Mouse (Mus musculus) limb, embryonic 12.5 days (tissue): ENCODE data around the gene Mex3d. TPM values are rescaled to one million over a fixed set of nuclear protein-coding genes. Genes with fewer than 3 reads are reported as not detected.
A peak's percentile ranks its signal among the peaks of the same experiment; 100 is the strongest.
"Not testable (repeated sequence)": the region's sequence is repeated elsewhere in the genome, so short reads cannot be mapped to it uniquely, and the experiment has no call there.

ENCODE experiments used
- ATAC-seq: fragments of 200-750 bp; cut with Nextera tagmentation; 2 replicates; pipeline ENCODE4 v1.8.0; 2017; ENCODE audit warnings: low read depth, moderate TSS enrichment; ENCODE audit not compliant: insufficient number of reproducible peaks, insufficient read depth, low FRiP score, low TSS enrichment
- H3K27ac ChIP-seq: fragments of 300-500 bp; sonication (generic); 2 replicates; pipeline ENCODE4 v1.5.1; 2016; ENCODE audit warnings: mild to moderate bottlenecking, moderate library complexity
- H3K27me3 ChIP-seq: fragments of 300-500 bp; sonication (generic); 2 replicates; pipeline ENCODE4 v1.6.1; 2016; ENCODE audit warnings: mild to moderate bottlenecking, moderate library complexity
- H3K36me3 ChIP-seq: fragments of 300-500 bp; sonication (generic); 2 replicates; pipeline ENCODE4 v1.6.1; 2016; ENCODE audit warnings: mild to moderate bottlenecking, moderate library complexity
- H3K4me1 ChIP-seq: fragments of 300-500 bp; sonication (generic); replicated peaks from 2 replicates; pipeline ENCODE4 v1.6.1; 2016
- H3K4me2 ChIP-seq: fragments of 300-500 bp; sonication (generic); 2 replicates; pipeline ENCODE4 v1.6.1; 2016; ENCODE audit warnings: mild to moderate bottlenecking, moderate library complexity
- H3K4me3 ChIP-seq: fragments of 300-500 bp; sonication (generic); replicated peaks from 2 replicates; pipeline ENCODE4 v1.5.1; 2016; ENCODE audit warnings: mild to moderate bottlenecking
- H3K9ac ChIP-seq: fragments of 300-500 bp; sonication (generic); replicated peaks from 2 replicates; pipeline ENCODE4 v1.6.1; 2016; ENCODE audit warnings: mild to moderate bottlenecking, moderate library complexity
- H3K9me3 ChIP-seq: fragments of 300-500 bp; sonication (generic); 2 replicates; pipeline ENCODE4 v1.6.1; 2016; ENCODE audit warnings: mild to moderate bottlenecking, moderate library complexity
- WGBS: fragments of 180-500 bp; shearing (Covaris S2); methylation state at CpG from one replicate; pipeline ENCODE4 v1.1.7; 2016; 5-methylcytosine and 5-hydroxymethylcytosine counted together
- polyA plus RNA-seq: library from polyadenylated mRNA; unstranded; fragments of >200 nt; fragmentation: Nextera tagmentation; extraction: Ambion mirVana; gene quantifications from 2 replicates; pipeline ENCODE4 v1.2.1, GENCODE M21; 2016

Gene Mex3d
- polyA plus RNA-seq, 1 experiment from 2014 or later = 15.2 TPM

GRCm38 (mm10) chr10:80351896-80352295, 35.6 kb downstream of the Mex3d start:
- Histone ChIP-seq H3K27ac (no peak overlapping the region), H3K4me2 (no peak overlapping the region), H3K9ac (no peak overlapping the region), H3K4me1 (peaks cover 28% of the 10 kb centered on the region), H3K9me3 (no peaks in the 10 kb centered on the region), H3K27me3 (peaks cover 100% of the 10 kb centered on the region), H3K4me3 (no peak overlapping the region), H3K36me3 (no peaks in the 10 kb centered on the region)
- no peak for ATAC-seq
- 29% methylated on average over 11 of the region's 11 CpGs for WGBS

GRCm38 (mm10) chr10:80350292-80350691, 37.2 kb downstream of the Mex3d start:
- 6% methylated on average over 7 of the region's 7 CpGs for WGBS
- H3K9ac ChIP-seq = no peak overlapping the region
- peaks cover 100% of the 10 kb centered on the region for H3K27me3 ChIP-seq
- H3K4me3 ChIP-seq = no peak overlapping the region
- no peaks in the 10 kb centered on the region for H3K36me3 ChIP-seq
- no peaks in the 10 kb centered on the region for H3K9me3 ChIP-seq
- no peak overlapping the region for H3K4me2 ChIP-seq
- peaks cover 19% of the 10 kb centered on the region for H3K4me1 ChIP-seq
- peak; percentile 38; the same call in 1 of the 2 replicates for ATAC-seq
- H3K27ac ChIP-seq = no peak overlapping the region

GRCm38 (mm10) chr10:80348981-80349380, 38.5 kb downstream of the Mex3d start:
- no peak for ATAC-seq
- Histone ChIP-seq H3K27ac (no peak overlapping the region), H3K4me3 (peak overlapping the region; percentile 34), H3K27me3 (peaks cover 100% of the 10 kb centered on the region), H3K9ac (peak overlapping the region; percentile 23; the same call in 1 of the 2 replicates), H3K4me2 (peak overlapping the region; percentile 51), H3K9me3 (no peaks in the 10 kb centered on the region), H3K4me1 (peaks cover 23% of the 10 kb centered on the region), H3K36me3 (no peaks in the 10 kb centered on the region)
- WGBS = 17% methylated on average over 25 of the region's 26 CpGs

GRCm38 (mm10) chr10:80348244-80348781, 39.1 kb downstream of the Mex3d start, which contains the start of gene Adamtsl5:
Adamtsl5 (minus strand) TSS chr10:80348412.
- H3K36me3 ChIP-seq = no peaks in the 10 kb centered on the region
- H3K4me1 ChIP-seq = peaks cover 28% of the 10 kb centered on the region
- H3K9me3 ChIP-seq = no peaks in the 10 kb centered on the region
- no peak within 1 kb of the TSS for H3K27ac ChIP-seq
- peaks cover 100% of the 10 kb centered on the region for H3K27me3 ChIP-seq
- no peak for ATAC-seq
- under 1% methylated on average over 42 of the region's 42 CpGs for WGBS
- H3K9ac ChIP-seq = peak within 1 kb of the TSS; percentile 23; the same call in 1 of the 2 replicates
- H3K4me3 ChIP-seq = peak within 1 kb of the TSS; percentile 34
- peak within 1 kb of the TSS; percentile 51 for H3K4me2 ChIP-seq

GRCm38 (mm10) chr10:80347514-80347967, 39.9 kb downstream of the Mex3d start:
- Histone ChIP-seq H3K27me3 (peaks cover 100% of the 10 kb centered on the region), H3K4me2 (peak overlapping the region; percentile 51; the same call in 1 of the 2 replicates), H3K36me3 (no peaks in the 10 kb centered on the region), H3K9me3 (no peaks in the 10 kb centered on the region), H3K9ac (no peak overlapping the region), H3K4me3 (peak overlapping the region; percentile 34), H3K27ac (no peak overlapping the region), H3K4me1 (peaks cover 36% of the 10 kb centered on the region)
- WGBS = 17% methylated on average over 16 of the region's 17 CpGs
- no peak for ATAC-seq

- H3K36me3 ChIP-seq, H3K4me3 ChIP-seq, H3K4me2 ChIP-seq, H3K9me3 ChIP-seq, ATAC-seq, H3K9ac ChIP-seq, H3K27ac ChIP-seq: not testable (repeated sequence)
- Histone ChIP-seq H3K27me3 (peaks cover 100% of the 10 kb centered on the region), H3K4me1 (peaks cover 48% of the 10 kb centered on the region)
- WGBS = 69% methylated on average over 6 of the region's 6 CpGs
Measured at GRCm38 (mm10) chr10:80345929-80346328, 41.5 kb downstream of the Mex3d start.

- peaks cover 52% of the 10 kb centered on the region for H3K4me1 ChIP-seq
- no peak overlapping the region; the same call in 1 of the 2 replicates for H3K4me3 ChIP-seq
- no peaks in the 10 kb centered on the region for H3K9me3 ChIP-seq
- H3K27ac ChIP-seq = no peak overlapping the region
- peak overlapping the region; percentile 16; the same call in 1 of the 2 replicates for H3K4me2 ChIP-seq
- H3K36me3 ChIP-seq = no peaks in the 10 kb centered on the region
- ATAC-seq = no peak
- no peak overlapping the region for H3K9ac ChIP-seq
- under 1% methylated on average over 16 of the region's 16 CpGs for WGBS
- H3K27me3 ChIP-seq = peaks cover 100% of the 10 kb centered on the region
Measured at GRCm38 (mm10) chr10:80345122-80345521, 42.3 kb downstream of the Mex3d start.

GRCm38 (mm10) chr10:80344131-80344661, 43.3 kb downstream of the Mex3d start:
- Histone ChIP-seq H3K9me3 (no peaks in the 10 kb centered on the region), H3K4me1 (peaks cover 52% of the 10 kb centered on the region), H3K4me2 (0 out of 2 replicates have a peak overlapping the region, but pooled peaks have one; percentile 58), H3K27me3 (peaks cover 98% of the 10 kb centered on the region), H3K27ac (no peak overlapping the region), H3K4me3 (no peak overlapping the region), H3K36me3 (no peaks in the 10 kb centered on the region), H3K9ac (no peak overlapping the region)
- 40% methylated on average over 9 of the region's 9 CpGs for WGBS
- ATAC-seq = no peak

- Histone ChIP-seq H3K4me3 (peak overlapping the region; percentile 36), H3K4me2 (peak overlapping the region; percentile 58)
- peak; percentile 16; the same call in 1 of the 2 replicates for ATAC-seq
Measured at GRCm38 (mm10) chr10:80343425-80343895, 44.0 kb downstream of the Mex3d start.

GRCm38 (mm10) chr10:80342749-80343424, 44.6 kb downstream of the Mex3d start:
- H3K4me1 ChIP-seq = peaks cover 39% of the 10 kb centered on the region
- no peak overlapping the region for H3K27ac ChIP-seq
- peak overlapping the region; percentile 36 for H3K4me3 ChIP-seq
- H3K36me3 ChIP-seq = no peaks in the 10 kb centered on the region
- no peak overlapping the region for H3K9ac ChIP-seq
- ATAC-seq = peak; percentile 24; the same call in 1 of the 2 replicates
- H3K27me3 ChIP-seq = peaks cover 91% of the 10 kb centered on the region
- peak overlapping the region; percentile 58 for H3K4me2 ChIP-seq
- 1% methylated on average over 30 of the region's 33 CpGs for WGBS
- no peaks in the 10 kb centered on the region for H3K9me3 ChIP-seq

More at GRCm38 (mm10) chr10:80343425-80343895, 44.0 kb downstream of the Mex3d start:
- 28% methylated on average over 13 of the region's 13 CpGs for WGBS
- Histone ChIP-seq H3K27me3 (peaks cover 92% of the 10 kb centered on the region), H3K4me1 (peaks cover 45% of the 10 kb centered on the region), H3K9me3 (no peaks in the 10 kb centered on the region), H3K9ac (no peak overlapping the region), H3K27ac (no peak overlapping the region), H3K36me3 (no peaks in the 10 kb centered on the region)

GRCm38 (mm10) chr10:80342305-80342748, 45.1 kb downstream of the Mex3d start:
- ATAC-seq = no peak
- WGBS = 1% methylated on average over 26 of the region's 26 CpGs
- H3K4me2 ChIP-seq = peak overlapping the region; percentile 58

More at GRCm38 (mm10) chr10:80342305-80342748, 45.1 kb downstream of the Mex3d start:
- Histone ChIP-seq H3K36me3 (no peaks in the 10 kb centered on the region), H3K27ac (no peak overlapping the region), H3K4me3 (peak overlapping the region; percentile 36), H3K9me3 (no peaks in the 10 kb centered on the region), H3K9ac (no peak overlapping the region), H3K4me1 (peaks cover 37% of the 10 kb centered on the region), H3K27me3 (peaks cover 86% of the 10 kb centered on the region)
